Mouse (Mus musculus) stomach, embryonic 14.5 days (tissue): Measurements from ENCODE around the gene Jun. TPM values are rescaled to one million over a fixed set of nuclear protein-coding genes. Genes with fewer than 3 reads are reported as not detected.

Experiments
- ATAC-seq: fragments of 200-750 bp; cut with Nextera tagmentation; 2 replicates; pipeline ENCODE4 v1.8.0; 2017; ENCODE audit warnings: low read depth, moderate TSS enrichment; ENCODE audit not compliant: insufficient number of reproducible peaks, insufficient read depth, low FRiP score
- H3K27ac ChIP-seq: fragments of 300-500 bp; sonication (generic); 2 replicates; pipeline ENCODE4 v1.5.1; 2014; ENCODE audit warnings: mild to moderate bottlenecking, low read length, moderate library complexity, mixed read lengths
- H3K27me3 ChIP-seq: fragments of 300-500 bp; sonication (generic); 2 replicates; pipeline ENCODE4 v1.6.1; 2014; ENCODE audit warnings: low read length, control low read depth, mixed read lengths; ENCODE audit not compliant: control insufficient read depth, insufficient read depth
- H3K36me3 ChIP-seq: fragments of 300-500 bp; sonication (generic); 2 replicates; pipeline ENCODE4 v1.6.1; 2014; ENCODE audit warnings: mild to moderate bottlenecking, control low read depth, low read length, moderate library complexity, mixed read lengths; ENCODE audit not compliant: control insufficient read depth, insufficient read depth
- H3K4me1 ChIP-seq: fragments of 300-500 bp; sonication (generic); 2 replicates; pipeline ENCODE4 v1.6.1; 2014; ENCODE audit warnings: low read length, control low read depth, mixed read lengths; ENCODE audit not compliant: control insufficient read depth, insufficient read depth
- H3K4me2 ChIP-seq: fragments of 300-500 bp; sonication (generic); replicated peaks from 2 replicates; pipeline ENCODE4 v1.6.1; 2014; ENCODE audit warnings: low read depth, low read length, control low read depth
- H3K4me3 ChIP-seq: fragments of 300-500 bp; sonication (generic); 2 replicates; pipeline ENCODE4 v1.5.1; 2014; ENCODE audit warnings: low read depth, low read length, control low read depth
- H3K9ac ChIP-seq: fragments of 300-500 bp; sonication (generic); replicated peaks from 2 replicates; pipeline ENCODE4 v1.6.1; 2014; ENCODE audit warnings: low read depth, mild to moderate bottlenecking, control low read depth, low read length, moderate library complexity, mixed read lengths
- H3K9me3 ChIP-seq: fragments of 300-500 bp; sonication (generic); 2 replicates; pipeline ENCODE4 v1.6.1; 2016; ENCODE audit warnings: low read depth, low read length, control low read depth; ENCODE audit not compliant: control insufficient read depth
- WGBS: fragments of 180-500 bp; shearing (Covaris S2); extraction: QIAGEN DNeasy Blood & Tissue Kit; methylation state at CpG from one replicate; pipeline ENCODE4 v1.1.7; 2014; 5-methylcytosine and 5-hydroxymethylcytosine counted together
- polyA plus RNA-seq: library from polyadenylated mRNA; unstranded; fragments of >200 nt; fragmentation: Nextera tagmentation; extraction: Ambion mirVana; gene quantifications from 2 replicates; pipeline ENCODE4 v1.2.1, GENCODE M21; 2014

Jun gene
- polyA plus RNA-seq, 1 experiment from 2014 or later, result 55.1 TPM

DNA sequence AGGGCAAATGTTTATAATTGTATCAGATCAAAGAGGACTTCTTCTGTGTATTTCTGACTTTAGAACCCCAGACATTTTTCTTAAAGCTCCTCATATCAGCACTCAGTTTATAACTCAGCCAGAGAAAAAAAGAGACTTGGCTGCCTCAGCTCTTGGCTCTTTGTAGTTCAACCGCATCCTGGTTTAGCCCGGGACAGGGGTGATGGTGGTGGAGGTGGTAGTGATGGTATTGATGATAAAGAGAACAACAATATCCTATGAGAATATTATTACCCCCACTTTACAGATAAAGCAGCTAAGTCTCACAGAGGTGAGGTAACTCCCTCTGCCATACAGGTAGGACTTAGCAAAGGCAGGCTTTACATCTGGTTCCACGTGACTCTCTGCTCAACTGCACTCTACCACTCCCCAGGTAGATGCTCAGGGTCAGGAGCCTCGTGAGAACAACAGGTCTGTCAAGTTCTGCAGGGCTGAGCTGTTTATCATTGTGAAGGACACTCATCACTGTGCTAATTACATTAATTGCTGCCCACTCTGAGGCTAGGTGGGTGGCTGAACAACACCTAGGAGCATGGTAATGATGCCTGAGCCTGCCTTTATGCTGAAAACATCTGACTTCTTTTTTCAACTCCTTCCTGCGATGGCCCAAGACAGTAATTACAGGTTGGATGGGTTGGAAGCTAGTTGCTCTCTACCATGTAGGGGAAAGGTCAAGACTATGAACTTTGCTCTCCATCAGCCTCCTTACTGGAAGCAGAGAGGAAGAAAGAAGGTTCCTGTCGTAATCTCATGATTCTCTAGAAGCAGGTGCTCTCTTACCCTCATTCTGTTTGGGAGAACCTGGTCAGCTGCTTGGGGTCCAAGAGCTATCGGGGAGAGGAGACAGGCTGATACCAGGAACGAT, 16.3 kb upstream of the Jun start:
- H3K27ac ChIP-seq, result no peak overlapping the region
- ATAC-seq, result no peak; the same call in 1 of the 2 replicates
- WGBS, result 72% methylated on average over 8 of the region's 8 CpGs

GRCm38 (mm10) chr4:95063609-95064210, 11.7 kb upstream of the Jun start:
- 0 out of 2 replicates have a peak, but pooled peaks cover 3% of the 10 kb centered on the region for H3K4me1 ChIP-seq
- ATAC-seq, result no peak
- WGBS, result 84% methylated on average over 2 of the region's 2 CpGs
- H3K27ac ChIP-seq, result no peak overlapping the region
- H3K4me2 ChIP-seq, result no peak overlapping the region
- H3K9me3 ChIP-seq, result no peaks in the 10 kb centered on the region
- no peaks in the 10 kb centered on the region for H3K27me3 ChIP-seq
- H3K36me3 ChIP-seq, result no peaks in the 10 kb centered on the region
- no peak overlapping the region for H3K9ac ChIP-seq
- no peak overlapping the region for H3K4me3 ChIP-seq

More for the DNA sequence above, 16.3 kb upstream of the Jun start:
- Histone ChIP-seq H3K4me1 (no peaks in the 10 kb centered on the region), H3K4me3 (no peak overlapping the region), H3K36me3 (no peaks in the 10 kb centered on the region), H3K9me3 (no peaks in the 10 kb centered on the region), H3K27me3 (no peaks in the 10 kb centered on the region), H3K9ac (no peak overlapping the region), H3K4me2 (no peak overlapping the region)

GRCm38 (mm10) chr4:95062873-95063272, 10.9 kb upstream of the Jun start:
- no peak overlapping the region for H3K9ac ChIP-seq
- H3K4me3 ChIP-seq, result no peak overlapping the region
- ATAC-seq, result no peak
- WGBS, result 73% methylated on average over 9 of the region's 9 CpGs
- H3K9me3 ChIP-seq, result no peaks in the 10 kb centered on the region
- no peak overlapping the region for H3K27ac ChIP-seq
- no peak overlapping the region for H3K4me2 ChIP-seq
- H3K36me3 ChIP-seq, result no peaks in the 10 kb centered on the region
- H3K27me3 ChIP-seq, result no peaks in the 10 kb centered on the region
- 0 out of 2 replicates have a peak, but pooled peaks cover 3% of the 10 kb centered on the region for H3K4me1 ChIP-seq

DNA sequence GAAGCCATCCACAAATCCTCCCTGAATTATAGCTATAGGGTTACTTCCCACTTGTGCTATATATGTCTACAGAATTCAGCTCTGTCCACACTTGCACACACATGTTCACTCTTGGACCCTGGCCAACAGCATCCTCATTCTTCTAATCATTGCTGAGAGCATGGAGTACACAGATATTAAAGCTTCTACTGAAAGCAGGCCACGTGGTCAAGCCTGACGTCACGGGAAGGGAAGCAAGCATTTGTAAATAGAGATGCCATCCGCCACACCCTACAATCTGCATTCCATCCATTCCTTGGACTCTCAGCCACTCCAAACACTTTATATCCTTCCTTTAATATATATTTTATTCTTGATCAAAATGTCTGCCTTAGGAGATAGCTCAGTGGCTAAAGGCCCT, 5.2 kb upstream of the Jun start:
- Histone ChIP-seq H3K4me1 (peaks cover 13% of the 10 kb centered on the region), H3K9me3 (no peaks in the 10 kb centered on the region), H3K27ac (no peak overlapping the region), H3K4me3 (no peak overlapping the region), H3K36me3 (no peaks in the 10 kb centered on the region), H3K27me3 (no peaks in the 10 kb centered on the region), H3K4me2 (no peak overlapping the region), H3K9ac (no peak overlapping the region)
- no peak for ATAC-seq
- WGBS, result 61% methylated on average over 4 of the region's 4 CpGs

DNA sequence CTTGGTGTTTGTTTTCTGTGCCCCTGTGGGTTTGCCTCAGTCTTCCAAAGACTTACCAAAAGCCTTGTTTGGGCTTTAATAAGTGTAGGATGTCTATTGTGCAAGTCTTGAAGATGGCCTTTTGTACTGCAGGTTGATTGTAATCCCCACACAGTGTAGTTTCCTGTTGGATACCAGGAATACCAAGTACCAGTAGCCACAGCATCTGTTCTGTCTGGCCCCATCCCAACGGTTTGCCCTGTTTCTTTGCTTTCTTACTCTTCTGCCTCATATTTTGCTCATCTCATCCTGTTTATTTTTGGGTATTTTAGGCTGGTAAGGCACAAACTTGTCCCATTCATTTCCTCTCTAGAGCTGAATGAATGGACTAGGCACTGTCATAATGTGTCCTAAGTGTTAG, 3.3 kb upstream of the Jun start:
- Histone ChIP-seq H3K9me3 (no peaks in the 10 kb centered on the region), H3K4me2 (no peak overlapping the region), H3K36me3 (no peaks in the 10 kb centered on the region), H3K27ac (no peak overlapping the region), H3K4me1 (peaks cover 13% of the 10 kb centered on the region), H3K27me3 (no peaks in the 10 kb centered on the region), H3K9ac (no peak overlapping the region), H3K4me3 (no peak overlapping the region)
- no peak for ATAC-seq
- 52% methylated on average over 1 of the region's 1 CpGs for WGBS

DNA sequence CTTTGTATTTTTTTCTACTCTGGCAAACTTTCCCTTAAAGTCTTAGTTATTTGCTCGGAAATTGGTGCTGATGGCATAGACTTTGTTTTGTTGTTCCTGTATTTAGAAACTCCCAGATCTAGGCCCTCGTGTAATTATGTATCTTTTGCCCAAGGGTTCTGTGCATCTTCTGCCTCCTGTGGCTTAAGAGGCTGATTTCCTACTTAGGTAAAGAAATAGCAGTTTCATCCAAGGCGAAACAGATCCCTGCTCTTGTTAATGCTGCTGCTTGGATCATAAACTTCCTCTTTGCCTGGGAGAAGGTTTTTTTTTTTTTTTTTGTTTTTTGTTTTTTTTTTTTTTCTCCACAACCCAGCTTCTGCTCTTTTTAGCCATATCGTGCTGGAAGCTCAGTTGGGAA, 2.3 kb upstream of the Jun start:
- peak overlapping the region; percentile 97; the same call in 1 of the 2 replicates for H3K4me3 ChIP-seq
- H3K27ac ChIP-seq, result peak overlapping the region; percentile 21; the same call in 1 of the 2 replicates
- peak overlapping the region; percentile 76 for H3K4me2 ChIP-seq

DNA sequence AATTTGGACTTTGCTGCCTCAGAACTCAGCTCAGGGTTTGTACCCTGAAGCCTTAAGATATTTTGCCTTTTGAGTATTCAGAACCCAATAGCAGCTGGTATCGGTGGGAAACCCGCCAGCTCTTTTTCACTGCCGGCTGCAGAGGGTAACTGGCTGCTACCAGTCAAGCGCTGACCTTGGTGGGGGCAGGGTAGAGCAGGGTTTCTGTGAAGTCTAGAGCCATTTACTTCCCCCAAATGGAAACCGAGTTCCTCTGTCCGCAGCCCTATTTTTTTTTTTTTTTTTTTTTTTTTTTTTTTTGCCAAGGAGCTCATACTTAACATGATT, 1.7 kb upstream of the Jun start:
- H3K4me2 ChIP-seq, result peak overlapping the region; percentile 76
- H3K4me3 ChIP-seq, result peak overlapping the region; percentile 97
- H3K36me3 ChIP-seq, result no peaks in the 10 kb centered on the region
- H3K27ac ChIP-seq, result peak overlapping the region; percentile 100
- H3K9ac ChIP-seq, result peak overlapping the region; percentile 84
- ATAC-seq, result no peak
- H3K4me1 ChIP-seq, result peaks cover 18% of the 10 kb centered on the region
- no peaks in the 10 kb centered on the region for H3K9me3 ChIP-seq
- H3K27me3 ChIP-seq, result no peaks in the 10 kb centered on the region
- under 1% methylated on average over 6 of the region's 6 CpGs for WGBS

More for the DNA sequence above, 2.3 kb upstream of the Jun start:
- H3K36me3 ChIP-seq, result no peaks in the 10 kb centered on the region
- H3K9me3 ChIP-seq, result no peaks in the 10 kb centered on the region
- no peak overlapping the region for H3K9ac ChIP-seq
- ATAC-seq, result no peak
- H3K27me3 ChIP-seq, result no peaks in the 10 kb centered on the region
- 30% methylated on average over 4 of the region's 4 CpGs for WGBS
- peaks cover 13% of the 10 kb centered on the region for H3K4me1 ChIP-seq

- H3K27me3 ChIP-seq, result no peaks in the 10 kb centered on the region
- peak; percentile 59 for ATAC-seq
- H3K4me1 ChIP-seq, result peaks cover 24% of the 10 kb centered on the region
- WGBS, result under 1% methylated on average over 29 of the region's 29 CpGs
- peak overlapping the region; percentile 100 for H3K27ac ChIP-seq
- H3K36me3 ChIP-seq, result no peaks in the 10 kb centered on the region
- peak overlapping the region; percentile 97 for H3K4me3 ChIP-seq
- peak overlapping the region; percentile 84 for H3K9ac ChIP-seq
- H3K4me2 ChIP-seq, result peak overlapping the region; percentile 76
- H3K9me3 ChIP-seq, result no peaks in the 10 kb centered on the region
These were observed 1.2 kb upstream of the Jun start for GRCm38 (mm10) chr4:95053041-95053790.
